Mouse (Mus musculus) small intestine, adult 2 months (tissue): ENCODE results near the gene Olfr104-ps. TPM values are rescaled to one million over a fixed set of nuclear protein-coding genes. Genes with fewer than 3 reads are reported as not detected.

Experiments
- H3K27ac ChIP-seq: fragments of 200-500 bp; 2 replicates; pipeline ENCODE4 v1.5.1; 2012; ENCODE audit warnings: low read depth, low read length, control low read depth, inconsistent platforms; ENCODE audit not compliant: insufficient read depth
- H3K27me3 ChIP-seq: fragments of 200-500 bp; 2 replicates; pipeline ENCODE4 v1.6.1; 2012; ENCODE audit warnings: mild to moderate bottlenecking, moderate library complexity, low read length, inconsistent platforms; ENCODE audit not compliant: control insufficient read depth, insufficient read depth
- H3K36me3 ChIP-seq: fragments of 200-500 bp; 2 replicates; pipeline ENCODE4 v1.6.1; 2012; ENCODE audit warnings: mild to moderate bottlenecking, low read length, control low read depth, inconsistent platforms; ENCODE audit not compliant: control insufficient read depth, insufficient read depth
- H3K4me1 ChIP-seq: fragments of 200-500 bp; 2 replicates; pipeline ENCODE4 v1.6.1; 2012; ENCODE audit warnings: low read length, inconsistent platforms, mixed read lengths; ENCODE audit not compliant: control insufficient read depth, insufficient read depth, insufficient read length
- H3K4me3 ChIP-seq: fragments of 200-500 bp; 2 replicates; pipeline ENCODE4 v1.5.1; 2012; ENCODE audit warnings: low read depth, mild to moderate bottlenecking, control low read depth, inconsistent platforms, low read length, moderate library complexity
- CTCF ChIP-seq: fragments of 200-500 bp; IDR thresholded peaks from 2 replicates; pipeline ENCODE4 v1.5.1; 2012; ENCODE audit warnings: low read depth, mild to moderate bottlenecking, control low read depth, inconsistent platforms, low read length, moderate library complexity, mixed read lengths; ENCODE audit not compliant: insufficient replicate concordance, insufficient read length; ENCODE audit errors: extremely low read depth
- POLR2A ChIP-seq: fragments of 200-500 bp; IDR thresholded peaks from 2 replicates; pipeline ENCODE4 v1.6.1; 2012; ENCODE audit warnings: low read depth, mild to moderate bottlenecking, control low read depth, inconsistent platforms, low read length, moderate library complexity
- WGBS: fragments of 180-500 bp; shearing (Covaris S2); methylation state at CpG from one replicate; pipeline ENCODE4 v1.1.7; 2018; 5-methylcytosine and 5-hydroxymethylcytosine counted together
- polyA plus RNA-seq: library from polyadenylated mRNA; depleted of rRNA; stranded (reverse); fragments of >200 nt; gene quantifications from 2 replicates; pipeline ENCODE4 v1.2.3, GENCODE M21; 2012; rRNA removed

Olfr104-ps gene
- not detected in 2 replicates for polyA plus RNA-seq

- no peak within 1 kb of the TSS for H3K27ac ChIP-seq
- H3K27me3 ChIP-seq: no peaks in the 10 kb centered on the region
- no peaks in the 10 kb centered on the region for H3K4me1 ChIP-seq
- H3K4me3 ChIP-seq: no peak within 1 kb of the TSS
- TF ChIP-seq CTCF: no peak
- no peak for TF ChIP-seq POLR2A
- H3K36me3 ChIP-seq: no peaks in the 10 kb centered on the region
Measured at GRCm38 (mm10) chr17:37359282-37359681, at the start of gene Olfr104-ps. Gene Olfr104-ps, plus strand, starts transcription at chr17:37359582.

DNA sequence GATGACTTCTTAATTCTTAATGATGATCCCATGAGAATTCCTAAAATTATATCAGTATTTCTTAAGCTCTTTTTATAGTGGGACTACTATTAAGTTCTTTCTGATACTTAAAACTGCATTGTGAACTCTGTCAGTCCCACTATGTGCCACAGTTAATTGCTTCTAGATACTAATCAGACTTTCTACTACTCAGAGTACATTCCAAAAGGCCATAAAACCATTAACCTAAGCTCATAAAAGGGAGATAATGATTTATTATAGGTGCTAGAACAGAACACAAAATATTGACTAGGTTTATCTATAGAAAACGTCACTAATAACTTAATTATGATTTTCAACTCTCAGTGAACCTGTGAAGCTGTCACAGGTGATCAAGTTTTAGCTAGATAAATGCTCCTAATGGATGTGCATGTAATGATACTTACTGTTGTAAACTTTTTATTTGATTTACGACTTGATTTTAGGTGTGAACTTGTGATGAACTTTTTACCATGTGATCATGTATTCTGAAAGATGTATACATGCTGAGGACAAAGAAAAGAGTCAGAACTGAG is 49.2 kb upstream of the Olfr104-ps start:
- 14% methylated on average over 2 of the region's 2 CpGs for WGBS
- no peak for TF ChIP-seq CTCF
- no peak for TF ChIP-seq POLR2A

GRCm38 (mm10) chr17:37316954-37317353 is 42.4 kb upstream of the Olfr104-ps start, which contains the start of gene Olfr102:
Gene Olfr102, minus strand, starts transcription at chr17:37317054.
- Histone ChIP-seq H3K27ac (no peak within 1 kb of the TSS), H3K4me1 (no peaks in the 10 kb centered on the region), H3K36me3 (no peaks in the 10 kb centered on the region), H3K27me3 (no peaks in the 10 kb centered on the region), H3K4me3 (no peak within 1 kb of the TSS)
- TF ChIP-seq POLR2A (no peak), CTCF (no peak)

More for the DNA sequence above, 49.2 kb upstream of the Olfr104-ps start:
- Histone ChIP-seq H3K4me1 (no peaks in the 10 kb centered on the region), H3K27me3 (no peaks in the 10 kb centered on the region), H3K36me3 (no peaks in the 10 kb centered on the region), H3K4me3 (no peak overlapping the region), H3K27ac (no peak overlapping the region)

GRCm38 (mm10) chr17:37339598-37339997 is 19.8 kb upstream of the Olfr104-ps start, which contains the start of gene Olfr103:
Gene Olfr103, minus strand, starts transcription at chr17:37339698.
- Histone ChIP-seq H3K36me3 (no peaks in the 10 kb centered on the region), H3K27ac (no peak within 1 kb of the TSS), H3K4me1 (no peaks in the 10 kb centered on the region), H3K4me3 (no peak within 1 kb of the TSS), H3K27me3 (no peaks in the 10 kb centered on the region)
- 87% methylated on average over 2 of the region's 2 CpGs for WGBS
- TF ChIP-seq CTCF (no peak), POLR2A (no peak)

DNA sequence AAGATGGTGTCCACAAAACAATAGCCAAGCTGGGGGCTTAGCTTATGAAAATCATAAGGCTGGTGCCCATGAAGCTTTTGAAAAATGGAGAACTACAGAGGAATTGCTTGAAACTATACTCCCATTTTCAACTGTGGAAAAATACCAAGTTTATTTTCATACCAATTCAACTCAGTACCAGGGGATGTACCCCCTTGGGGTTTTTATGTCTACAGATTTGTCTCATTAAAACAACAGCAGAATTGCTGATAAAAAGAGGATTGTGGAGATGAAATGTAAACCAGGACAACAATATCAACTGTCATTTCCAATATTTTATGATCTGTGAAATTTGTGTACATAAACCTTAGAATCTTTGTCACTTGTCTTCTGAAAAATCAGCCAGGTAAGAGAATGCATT is 19.4 kb downstream of the Olfr104-ps start, which contains the start of gene Olfr105-ps:
TSS of gene Olfr105-ps (plus strand) at position 301 of the 400 bp plus-strand sequence.
- Histone ChIP-seq H3K27me3 (no peaks in the 10 kb centered on the region), H3K4me1 (no peaks in the 10 kb centered on the region), H3K27ac (no peak within 1 kb of the TSS), H3K36me3 (no peaks in the 10 kb centered on the region), H3K4me3 (no peak within 1 kb of the TSS)
- TF ChIP-seq POLR2A (no peak), CTCF (no peak)

GRCm38 (mm10) chr17:37390093-37390492 is 30.7 kb downstream of the Olfr104-ps start, which contains the start of gene Olfr106-ps:
Gene Olfr106-ps, plus strand, starts transcription at chr17:37390393.
- TF ChIP-seq POLR2A: no peak
- TF ChIP-seq CTCF: no peak
- 84% methylated on average over 1 of the region's 1 CpGs for WGBS
- no peaks in the 10 kb centered on the region for H3K4me1 ChIP-seq
- H3K36me3 ChIP-seq: no peaks in the 10 kb centered on the region
- H3K27ac ChIP-seq: no peak within 1 kb of the TSS
- H3K4me3 ChIP-seq: no peak within 1 kb of the TSS
- H3K27me3 ChIP-seq: no peaks in the 10 kb centered on the region

GRCm38 (mm10) chr17:37398926-37399325 is 39.5 kb downstream of the Olfr104-ps start, which contains the start of gene Olfr107:
Gene Olfr107, plus strand, starts transcription at chr17:37399226.
- Histone ChIP-seq H3K27ac (no peak within 1 kb of the TSS), H3K36me3 (no peaks in the 10 kb centered on the region), H3K4me1 (no peaks in the 10 kb centered on the region), H3K27me3 (no peaks in the 10 kb centered on the region), H3K4me3 (no peak within 1 kb of the TSS)
- no peak for TF ChIP-seq POLR2A
- TF ChIP-seq CTCF: no peak
- 70% methylated on average over 3 of the region's 3 CpGs for WGBS
